In the genomic region with DNA sequence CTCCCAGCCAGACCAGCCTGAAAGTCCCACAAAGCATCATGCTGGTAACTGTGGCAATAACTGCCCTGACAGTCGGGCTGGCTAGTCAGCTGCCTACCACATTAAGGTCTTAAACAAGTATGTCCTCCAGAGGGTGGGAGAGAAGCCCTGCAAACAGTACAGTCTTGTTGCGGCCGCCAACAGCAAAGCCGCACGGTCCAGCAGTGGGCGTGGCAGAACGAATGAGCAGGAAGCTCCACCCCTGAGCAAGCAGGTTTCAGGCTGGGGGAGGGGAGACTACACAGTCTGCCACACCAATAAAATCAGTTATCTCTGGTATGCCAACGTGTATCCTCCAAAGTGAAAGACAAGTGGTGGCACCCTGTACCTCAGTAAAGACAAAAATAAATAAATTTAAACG, we compare ENCODE assay signal across 10 mouse cellular contexts. TPM values are rescaled to one million over a fixed set of nuclear protein-coding genes. Genes with fewer than 3 reads are reported as not detected.
DNase-seq lines count a peak whose midpoint lies in the region; ATAC-seq and TF ChIP-seq lines count a peak whose summit lies in the region.
"Had no signal": no experiment of that assay in that cellular context is flagged by ENCODE, and none has a peak within 500 bp of the region (broad histone marks: within the 10 kb centered on the region; RNA-seq: fewer than 3 reads in every experiment).

No protein-coding gene starts in this region.

- DNase-seq in kidney, postnatal 10 days: peak; percentile 20
- DNase-seq in kidney, postnatal 25 days: no peak
- DNase-seq in urinary bladder, postnatal 25 days (ENCODE audit: low spot score): peak; percentile 12
- DNase-seq in urinary bladder, postnatal 10 days (ENCODE audit: low spot score): no peak
- DNase-seq in heart, postnatal 0 days (ENCODE audit: low spot score): no peak
- DNase-seq in layer of hippocampus, adult 11-12 months (ENCODE audit: low spot score): no peak
- no peak for DNase-seq in left cerebral cortex, adult 8-10 months (ENCODE audit: low spot score in 2 of 2)

- WGBS in heart, postnatal 0 days: 61% methylated on average over 9 of the region's 9 CpGs

- no peak for TF ChIP-seq CTCF in heart, postnatal 0 days (IDR thresholded peaks at IDR 0.05; ENCODE audit: low read depth)

- no peaks in the 10 kb centered on the region for H3K36me3 ChIP-seq in heart, postnatal 0 days (replicated peaks; ENCODE audit: control insufficient read depth, insufficient read depth, low read length)
- H3K36me3 ChIP-seq: embryonic facial prominence, embryonic 13.5 days; limb, embryonic 12.5 days had no signal

- H3K4me2 ChIP-seq in heart, postnatal 0 days (ENCODE audit: low read depth, low read length): peak overlapping the region; percentile 4; the same call in 1 of the 2 replicates
- H3K4me2 ChIP-seq: embryonic facial prominence, embryonic 13.5 days; limb, embryonic 12.5 days had no signal

- H3K9me3 ChIP-seq in heart, postnatal 0 days (replicated peaks; ENCODE audit: control insufficient read depth, low read length): no peaks in the 10 kb centered on the region
- H3K9me3 ChIP-seq: embryonic facial prominence, embryonic 13.5 days; limb, embryonic 12.5 days had no signal

- H3K27ac ChIP-seq in heart, postnatal 0 days (ENCODE audit: low read depth): no peak overlapping the region
- H3K27ac ChIP-seq: embryonic facial prominence, embryonic 13.5 days; limb, embryonic 12.5 days had no signal

- ATAC-seq in heart, postnatal 0 days (ENCODE audit: insufficient read depth, low read depth): no peak
- ATAC-seq: midbrain, embryonic 16.5 days had no signal

- no peak overlapping the region for H3K9ac ChIP-seq in heart, postnatal 0 days (replicated peaks; ENCODE audit: low read depth, low read length)
- H3K9ac ChIP-seq: embryonic facial prominence, embryonic 13.5 days; limb, embryonic 12.5 days had no signal

- TF ChIP-seq EP300 in heart, postnatal 0 days (IDR thresholded peaks at IDR 0.05; ENCODE audit: low read depth): no peak

- H3K4me3 ChIP-seq in heart, postnatal 0 days (ENCODE audit: low read depth, low read length): no peak overlapping the region
- H3K4me3 ChIP-seq: embryonic facial prominence, embryonic 13.5 days; limb, embryonic 12.5 days had no signal

- no peaks in the 10 kb centered on the region for H3K27me3 ChIP-seq in heart, postnatal 0 days (ENCODE audit: control insufficient read depth, insufficient read depth, low read length)
- H3K27me3 ChIP-seq: embryonic facial prominence, embryonic 13.5 days; limb, embryonic 12.5 days had no signal

- 0 out of 2 replicates have a peak, but pooled peaks cover 10% of the 10 kb centered on the region for H3K4me1 ChIP-seq in heart, postnatal 0 days (ENCODE audit: control insufficient read depth, insufficient read depth)

RNA-seq across cellular contexts. Expression of a gene that starts 49.7 kb away (rescaled TPM):
- 23.5 and 32.9 TPM in 2 replicates for total RNA-seq in heart, postnatal 0 days (2014; rRNA removed; ENCODE audit: low replicate concordance)
- polyA plus RNA-seq in heart, postnatal 0 days (2015; fragmentation: Nextera tagmentation; extraction: Ambion mirVana): 6.3 and 7.8 TPM in 2 replicates
- 10 to 100 TPM; 20.2 to 25.2 (median 24.3) TPM for total RNA-seq in left cerebral cortex, adult 8-10 months (2022)

Comparison
In these comparisons a context has a peak if more than half of its experiments do, and no peak if none do; other contexts are left out.
1. DNase-seq: peak in kidney, postnatal 10 days (single experiment) and urinary bladder, postnatal 25 days (single experiment); none in kidney, postnatal 25 days (0 of 2), urinary bladder, postnatal 10 days (single experiment), heart, postnatal 0 days (single experiment), layer of hippocampus, adult 11-12 months (single experiment) and left cerebral cortex, adult 8-10 months (0 of 2).